In genomic region chr8:121300501-121301411, GRCm38 (mm10) we compare ENCODE assay signal across 9 mouse cellular contexts.
DNase-seq lines count a peak whose midpoint lies in the region; ATAC-seq and TF ChIP-seq lines count a peak whose summit lies in the region.
"Had no signal": no experiment of that assay in that cellular context is flagged by ENCODE, and none has a peak within 500 bp of the region (broad histone marks: within the 10 kb centered on the region; RNA-seq: fewer than 3 reads in every experiment).

No protein-coding gene starts in this region.

- H3K27ac ChIP-seq in embryonic facial prominence, embryonic 10.5 days (replicated peaks), result peak overlapping the region; percentile 86
- no peak overlapping the region for H3K27ac ChIP-seq in hindbrain, embryonic 15.5 days (replicated peaks)
- no peak overlapping the region for H3K27ac ChIP-seq in liver, embryonic 16.5 days (ENCODE audit: low read length)
- peak overlapping the region; percentile 27; the same call in 1 of the 2 replicates for H3K27ac ChIP-seq in thymus, adult 2 months (ENCODE audit: control insufficient read depth, insufficient read depth, low read length)
- H3K27ac ChIP-seq: macrophage had no signal

- H3K27me3 ChIP-seq in embryonic facial prominence, embryonic 10.5 days (replicated peaks; ENCODE audit: low read depth, poor library complexity, severe bottlenecking), result peaks cover 70% of the 10 kb centered on the region
- no peaks in the 10 kb centered on the region for H3K27me3 ChIP-seq in hindbrain, embryonic 15.5 days
- peaks cover 5% of the 10 kb centered on the region; the same call in 1 of the 2 replicates for H3K27me3 ChIP-seq in liver, embryonic 16.5 days (ENCODE audit: control insufficient read depth, insufficient read depth, low read depth, low read length)
- no peaks in the 10 kb centered on the region for H3K27me3 ChIP-seq in thymus, adult 2 months (ENCODE audit: control insufficient read depth, insufficient read depth, low read length)

- WGBS in embryonic facial prominence, embryonic 10.5 days, result 14% methylated on average over 28 of the region's 28 CpGs
- 28% methylated on average over 28 of the region's 28 CpGs for WGBS in hindbrain, embryonic 15.5 days
- WGBS in liver, embryonic 16.5 days (ENCODE audit: insufficient replicate concordance), result 17% methylated on average over 28 of the region's 28 CpGs
- 8% methylated on average over 28 of the region's 28 CpGs for WGBS in thymus, adult 2 months

- DNase-seq in embryonic facial prominence, embryonic 10.5 days (ENCODE audit: low spot score), result peak; percentile 90
- DNase-seq in thymus, adult 2 months, result peak; percentile 52
- no peak for DNase-seq in left cerebral cortex, postnatal 4 days
- DNase-seq in layer of hippocampus, adult 9-10 months (ENCODE audit: low spot score), result no peak

- peak overlapping the region; percentile 49 for H3K4me3 ChIP-seq in embryonic facial prominence, embryonic 10.5 days
- no peak overlapping the region for H3K4me3 ChIP-seq in hindbrain, embryonic 15.5 days
- H3K4me3 ChIP-seq in liver, embryonic 16.5 days (ENCODE audit: low read depth, low read length), result no peak overlapping the region
- peak overlapping the region; percentile 36 for H3K4me3 ChIP-seq in thymus, adult 2 months (ENCODE audit: control insufficient read depth, insufficient read depth, low read length)

- peaks cover 90% of the 10 kb centered on the region for H3K4me1 ChIP-seq in embryonic facial prominence, embryonic 10.5 days
- H3K4me1 ChIP-seq in hindbrain, embryonic 15.5 days (replicated peaks), result peaks cover 37% of the 10 kb centered on the region
- no peaks in the 10 kb centered on the region; the same call in 1 of the 2 replicates for H3K4me1 ChIP-seq in liver, embryonic 16.5 days (ENCODE audit: control insufficient read depth, low read depth, low read length)
- H3K4me1 ChIP-seq in thymus, adult 2 months (replicated peaks; ENCODE audit: control insufficient read depth, insufficient read depth, low read length), result peaks cover 19% of the 10 kb centered on the region

- no peaks in the 10 kb centered on the region for H3K36me3 ChIP-seq in embryonic facial prominence, embryonic 10.5 days (replicated peaks)
- H3K36me3 ChIP-seq in hindbrain, embryonic 15.5 days, result no peaks in the 10 kb centered on the region
- H3K36me3 ChIP-seq in liver, embryonic 16.5 days (ENCODE audit: control insufficient read depth, insufficient read depth), result no peaks in the 10 kb centered on the region
- no peaks in the 10 kb centered on the region for H3K36me3 ChIP-seq in thymus, adult 2 months (ENCODE audit: control insufficient read depth, insufficient read depth, low read length)

- peak overlapping the region; percentile 45 for H3K4me2 ChIP-seq in hindbrain, embryonic 15.5 days
- H3K4me2 ChIP-seq in liver, embryonic 16.5 days (ENCODE audit: low read depth, low read length), result 0 out of 2 replicates have a peak overlapping the region, but pooled peaks have one; percentile 7

- ATAC-seq in CD4-positive, CD25-positive, alpha-beta regulatory T cell, adult 4 months, result peak; percentile 78
- no peak for ATAC-seq in hindbrain, embryonic 15.5 days (ENCODE audit: low FRiP score, low read depth)
- ATAC-seq in liver, embryonic 16.5 days (ENCODE audit: low read depth), result no peak; the same call in 1 of the 2 replicates
- ATAC-seq in megakaryocyte, adult 5-6 weeks (ENCODE audit: poor library complexity, severe bottlenecking), result no peak

- no peak overlapping the region for H3K9ac ChIP-seq in hindbrain, embryonic 15.5 days
- H3K9ac ChIP-seq in liver, embryonic 16.5 days (ENCODE audit: low read depth, low read length), result no peak overlapping the region

- TF ChIP-seq POLR2A in thymus, adult 2 months (IDR thresholded peaks at IDR 0.05; ENCODE audit: control insufficient read depth, extremely low read depth, insufficient read depth, low read length, poor library complexity), result no peak

- TF ChIP-seq CTCF in thymus, adult 2 months (IDR thresholded peaks at IDR 0.05; ENCODE audit: borderline replicate concordance, control insufficient read depth, extremely low read depth, insufficient read depth, low read length, poor library complexity), result no peak

- H3K9me3 ChIP-seq in embryonic facial prominence, embryonic 10.5 days, result no peaks in the 10 kb centered on the region
- no peaks in the 10 kb centered on the region for H3K9me3 ChIP-seq in hindbrain, embryonic 15.5 days
- H3K9me3 ChIP-seq in liver, embryonic 16.5 days (replicated peaks; ENCODE audit: control insufficient read depth, low read length), result no peaks in the 10 kb centered on the region

- intact Hi-C loops in left cerebral cortex, postnatal 4 days (cut with DNase I), result no loop called here

Comparison
In these comparisons a context has a peak if more than half of its experiments do, and no peak if none do; other contexts are left out.
1. DNase-seq: peak in embryonic facial prominence, embryonic 10.5 days (single experiment) and thymus, adult 2 months (single experiment); none in left cerebral cortex, postnatal 4 days (single experiment) and layer of hippocampus, adult 9-10 months (single experiment).
2. H3K27ac ChIP-seq: peak in embryonic facial prominence, embryonic 10.5 days (single experiment) and thymus, adult 2 months (single experiment); none in hindbrain, embryonic 15.5 days (single experiment) and liver, embryonic 16.5 days (single experiment).
3. H3K4me3 ChIP-seq: peak in embryonic facial prominence, embryonic 10.5 days (single experiment) and thymus, adult 2 months (single experiment); none in hindbrain, embryonic 15.5 days (single experiment) and liver, embryonic 16.5 days (single experiment).